Mouse (Mus musculus) kidney, postnatal 14 days (tissue): ENCODE results near the gene Edil3.
A peak's percentile ranks its signal among the peaks of the same experiment; 100 is the strongest.
"Not testable (repeated sequence)": the region's sequence is repeated elsewhere in the genome, so short reads cannot be mapped to it uniquely, and the experiment has no call there.

ENCODE experiments used
- DNase-seq: peaks from one replicate; pipeline ENCODE4 v3.0.0; 2022; ENCODE audit warnings: mixed read lengths

Gene Edil3

DNA sequence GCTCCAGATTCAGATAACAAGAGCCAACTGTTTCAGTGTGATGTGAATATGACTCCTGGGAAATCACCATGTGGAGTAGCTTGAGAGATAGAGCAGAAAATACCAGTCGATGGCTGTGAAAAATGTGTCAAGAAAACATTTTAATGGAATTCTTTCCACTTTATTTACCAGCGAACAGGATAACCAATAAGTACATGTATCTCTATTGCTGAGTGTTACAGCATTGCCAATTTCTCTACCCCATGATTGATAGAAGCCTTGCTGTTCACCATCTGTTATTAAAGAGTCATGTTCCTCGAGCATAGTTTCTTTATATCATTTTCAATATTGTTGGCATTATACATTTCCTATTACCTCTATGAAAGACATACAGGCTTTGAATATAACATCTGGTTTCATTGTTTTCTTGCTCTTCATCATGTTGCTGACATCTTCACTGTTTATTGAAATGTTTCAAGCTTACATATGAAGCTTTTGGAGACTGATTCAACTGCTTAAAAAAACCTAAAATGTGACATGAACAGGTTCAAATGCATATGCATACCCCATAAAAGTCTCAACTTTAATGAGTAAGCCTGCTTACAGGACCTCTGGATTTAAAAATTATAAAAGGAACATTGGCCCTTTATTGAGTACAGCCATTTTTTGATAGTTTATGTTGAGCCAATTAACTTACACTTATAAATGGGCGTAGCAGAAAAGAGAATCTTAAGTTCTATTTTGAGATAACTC, 186.6 kb downstream of the Edil3 start:
- DNase-seq, result no peak

DNA sequence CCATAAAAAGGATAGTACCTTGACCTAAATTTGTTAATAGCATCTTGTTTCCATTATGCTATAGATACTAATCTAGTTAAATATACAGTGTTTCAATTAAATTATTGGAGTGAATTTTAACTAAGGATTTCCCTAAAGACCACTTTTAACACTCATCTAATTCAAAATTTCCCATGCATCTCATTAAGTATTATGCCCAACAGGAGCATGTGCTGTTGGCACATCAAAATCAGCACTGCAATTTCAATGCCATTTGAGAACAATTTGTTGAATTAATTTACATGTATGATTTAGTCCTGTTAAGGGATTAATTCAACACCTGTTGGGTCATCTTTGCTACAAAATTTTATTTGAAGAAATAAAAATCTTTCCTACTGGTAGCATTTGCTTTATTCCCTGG, 191.2 kb downstream of the Edil3 start:
- no peak for DNase-seq

DNA sequence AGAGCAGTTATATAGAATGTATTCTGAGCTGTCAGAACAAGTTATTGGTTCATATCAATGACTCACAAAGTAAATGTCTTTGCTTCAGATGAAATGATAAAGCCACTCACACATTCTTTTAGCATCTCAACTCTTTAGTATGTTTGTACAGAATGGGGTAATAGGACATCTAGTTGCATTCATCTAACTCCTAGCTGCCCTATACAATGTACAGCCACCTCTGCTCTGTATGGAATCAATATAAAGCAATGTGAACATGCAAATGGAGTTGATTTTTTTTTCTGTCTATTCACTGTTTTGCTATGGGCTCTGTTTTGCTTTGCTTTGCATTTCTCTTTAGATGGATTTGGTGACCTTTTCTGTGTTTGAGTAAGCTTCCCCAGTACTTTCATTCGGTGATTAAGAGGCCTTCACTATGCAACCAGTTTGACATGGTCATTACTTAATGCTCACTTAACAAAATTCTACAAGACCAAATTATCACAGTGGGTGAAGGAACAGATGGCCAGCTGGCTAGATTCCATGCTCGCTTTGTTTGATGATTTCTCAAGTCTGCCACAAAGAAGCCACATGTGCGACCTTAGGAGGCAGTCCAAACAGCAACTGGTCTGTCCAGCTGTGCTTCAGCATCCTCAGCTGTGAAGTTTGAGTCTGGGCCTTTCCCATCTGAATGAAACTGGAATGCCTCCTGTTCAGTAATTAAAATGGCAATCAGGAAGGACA, 208.7 kb downstream of the Edil3 start:
- peak; percentile 6 for DNase-seq

DNA sequence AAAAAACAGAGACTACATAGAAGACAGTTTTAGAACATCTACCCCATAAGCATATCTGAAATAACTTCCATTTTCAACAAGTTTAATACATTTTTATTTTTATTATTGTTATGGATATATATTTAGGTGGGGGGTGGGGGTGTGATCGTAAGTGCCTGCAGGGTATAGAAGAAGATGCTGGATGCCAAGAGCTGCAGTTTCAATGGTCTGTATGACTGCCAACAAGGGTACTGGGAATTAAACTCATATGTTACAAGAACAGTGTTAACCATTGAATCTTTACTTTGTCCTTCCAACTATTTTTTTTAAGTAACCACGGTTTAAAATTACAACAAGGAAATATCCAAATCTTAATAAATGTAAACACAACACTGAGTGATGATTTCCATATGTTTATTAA, 214.4 kb downstream of the Edil3 start:
- DNase-seq, result no peak

DNA sequence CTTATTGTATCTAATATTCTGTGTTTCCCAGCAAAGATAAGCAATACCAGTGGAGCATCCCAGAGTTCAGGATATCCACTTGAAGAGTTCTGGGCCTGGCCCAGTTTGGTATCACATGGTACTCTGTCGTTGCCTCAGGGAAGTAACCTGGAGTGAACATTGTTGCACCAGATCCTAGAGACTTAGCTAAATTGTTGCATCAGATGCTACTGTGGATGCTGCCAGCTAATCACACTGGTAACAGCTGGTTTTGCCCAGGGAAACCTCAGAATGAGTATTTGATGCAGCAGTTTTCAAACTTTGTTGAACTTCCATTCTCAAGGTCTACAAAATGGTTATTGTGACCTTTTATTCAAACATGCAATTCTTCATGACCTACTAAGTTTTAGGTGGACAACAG, 220.2 kb downstream of the Edil3 start:
- no peak for DNase-seq

DNA sequence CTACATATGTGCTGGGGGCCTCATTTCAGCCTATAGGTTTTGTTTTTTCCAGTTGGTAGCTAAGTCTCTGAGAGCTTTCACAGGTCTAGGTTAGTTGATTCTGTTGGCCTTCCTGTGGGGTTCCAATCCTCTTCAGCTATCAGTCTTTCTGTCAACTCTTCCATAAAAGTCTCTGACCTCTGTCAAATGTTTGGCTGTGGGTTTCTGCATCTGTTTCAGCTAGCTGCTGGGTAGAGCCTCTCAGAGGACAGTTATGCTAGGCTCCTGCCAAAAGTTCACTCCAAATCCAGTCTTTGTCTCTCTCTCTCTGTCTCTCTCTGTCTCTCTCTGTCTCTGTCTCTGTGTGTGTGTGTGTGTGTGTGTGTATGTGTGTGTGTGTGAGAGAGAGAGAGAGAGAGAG, 248.9 kb downstream of the Edil3 start:
- not testable (repeated sequence) for DNase-seq

DNA sequence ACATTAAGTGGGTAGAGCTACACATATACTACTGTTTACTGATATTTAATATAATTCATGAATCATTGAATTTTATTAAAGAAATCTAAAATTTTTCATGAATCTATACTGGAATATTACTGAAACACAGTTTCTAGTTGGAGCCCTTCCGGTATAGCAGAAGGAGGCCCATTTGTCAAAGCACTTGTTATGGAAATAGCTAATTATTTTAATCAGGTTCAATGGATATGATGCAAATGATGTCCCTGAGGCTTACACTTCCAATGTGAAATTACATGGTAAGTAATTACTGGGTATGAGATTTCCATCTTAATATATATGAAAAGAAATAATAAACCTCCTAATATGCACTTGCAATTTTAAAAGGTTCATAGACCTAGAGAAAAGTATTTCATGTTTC, 254.9 kb downstream of the Edil3 start:
- DNase-seq, result no peak

DNA sequence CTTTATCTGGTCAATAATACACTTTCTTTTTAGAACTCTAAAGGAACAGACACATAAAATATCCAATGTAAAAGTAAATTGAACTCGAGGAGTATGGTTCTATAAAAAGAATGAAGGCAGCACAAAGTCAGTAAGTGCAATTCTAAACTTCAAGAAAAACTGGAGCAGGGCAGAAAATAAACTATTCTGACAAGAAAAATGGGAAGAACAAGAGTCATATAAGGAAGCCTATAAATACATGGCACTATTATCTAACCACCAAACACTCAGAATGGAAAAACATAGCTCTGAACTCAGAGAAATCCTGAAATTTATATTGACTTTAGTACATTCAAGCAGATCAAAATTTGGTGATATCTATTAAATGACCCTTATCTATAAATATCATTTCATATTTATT, 284.6 kb downstream of the Edil3 start:
- no peak for DNase-seq

DNA sequence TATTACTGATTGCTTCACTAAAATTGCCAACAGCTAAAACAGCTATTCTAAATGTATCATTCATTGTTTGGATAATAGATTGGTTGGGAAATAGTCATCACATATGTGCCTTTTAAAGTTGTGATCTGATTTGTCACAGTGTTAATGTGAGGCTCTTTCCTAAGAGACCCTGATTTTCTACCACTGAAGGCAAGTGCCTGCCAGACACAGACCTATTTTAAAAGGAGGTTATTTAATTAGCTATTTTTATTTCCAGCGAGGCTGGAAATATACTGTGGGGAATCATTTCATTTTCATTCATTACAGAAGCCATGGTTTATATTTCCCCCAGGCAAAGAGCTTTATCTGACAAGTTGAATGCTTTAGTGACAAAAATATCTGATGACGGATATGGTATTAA, 296.3 kb downstream of the Edil3 start:
- no peak for DNase-seq

DNA sequence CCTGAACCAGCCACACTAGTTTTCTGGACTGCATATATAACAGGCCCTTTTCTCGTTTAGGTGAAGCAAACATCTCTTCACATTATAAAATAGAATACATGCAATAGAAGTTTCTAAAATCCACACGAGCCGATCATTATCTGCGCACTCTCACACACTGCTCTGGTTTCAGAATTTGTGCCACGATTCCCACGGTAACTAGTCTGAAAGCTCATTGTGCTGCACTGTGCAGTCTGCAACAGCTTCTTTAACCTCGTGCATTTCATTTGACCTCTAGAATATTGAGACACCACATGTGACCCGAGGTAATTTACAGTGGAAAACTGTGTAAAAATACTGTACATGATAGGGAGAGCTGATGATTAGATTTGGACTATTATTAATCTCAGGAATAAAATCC, 298.5 kb downstream of the Edil3 start:
- DNase-seq, result no peak

DNA sequence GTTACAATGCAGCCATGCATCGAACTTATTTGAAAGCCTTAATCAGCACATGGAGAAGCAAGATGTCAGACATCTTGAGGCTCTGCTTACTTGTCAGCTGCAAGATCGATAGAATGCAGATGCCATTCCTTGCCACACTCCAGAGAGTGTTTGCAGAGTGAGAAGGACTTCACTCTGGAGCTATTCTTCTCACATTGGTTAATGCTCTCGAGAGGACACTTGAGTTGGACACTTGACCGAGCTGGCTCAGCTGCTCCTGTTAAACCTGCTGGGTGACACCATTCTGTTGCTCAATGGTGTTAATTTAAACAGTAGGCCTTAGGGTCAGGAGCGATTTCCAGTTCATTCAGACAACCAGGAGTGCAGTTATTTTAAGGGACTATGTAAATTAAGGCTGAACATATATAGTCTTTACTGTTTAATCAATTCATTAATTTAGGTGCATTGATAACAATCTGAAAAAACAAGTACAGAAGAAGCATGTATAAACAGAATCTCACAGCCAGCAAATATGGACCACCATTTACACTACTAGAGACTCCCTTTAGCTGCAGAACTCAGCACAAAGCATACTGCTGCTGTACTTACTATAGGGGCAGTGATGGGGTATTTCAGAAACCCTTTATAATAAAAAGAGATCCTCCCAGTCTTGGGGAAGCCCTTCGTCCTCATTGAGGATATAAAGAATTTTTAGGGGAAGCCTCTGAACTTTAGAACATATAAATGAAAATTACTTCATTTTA, 301.4 kb downstream of the Edil3 start:
- DNase-seq, result no peak

DNA sequence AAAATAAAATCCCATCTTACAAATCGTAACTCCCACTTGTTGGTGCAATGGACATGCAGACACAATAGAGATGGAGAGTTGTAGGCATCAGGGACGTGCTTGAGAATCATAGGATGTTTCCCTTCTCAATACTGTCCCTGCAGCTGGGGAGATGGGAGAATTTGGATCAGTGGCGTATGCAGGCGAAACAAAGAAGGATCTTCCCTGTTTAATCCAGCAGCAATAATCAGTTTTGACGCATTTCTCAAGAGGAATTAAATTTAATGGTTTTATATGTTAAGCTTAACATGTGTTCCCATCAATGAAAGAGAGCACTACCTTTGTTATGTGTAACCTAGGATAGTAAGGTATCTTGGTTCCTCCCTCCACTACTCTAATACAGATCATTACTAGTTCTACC, 302.1 kb downstream of the Edil3 start:
- no peak for DNase-seq

DNA sequence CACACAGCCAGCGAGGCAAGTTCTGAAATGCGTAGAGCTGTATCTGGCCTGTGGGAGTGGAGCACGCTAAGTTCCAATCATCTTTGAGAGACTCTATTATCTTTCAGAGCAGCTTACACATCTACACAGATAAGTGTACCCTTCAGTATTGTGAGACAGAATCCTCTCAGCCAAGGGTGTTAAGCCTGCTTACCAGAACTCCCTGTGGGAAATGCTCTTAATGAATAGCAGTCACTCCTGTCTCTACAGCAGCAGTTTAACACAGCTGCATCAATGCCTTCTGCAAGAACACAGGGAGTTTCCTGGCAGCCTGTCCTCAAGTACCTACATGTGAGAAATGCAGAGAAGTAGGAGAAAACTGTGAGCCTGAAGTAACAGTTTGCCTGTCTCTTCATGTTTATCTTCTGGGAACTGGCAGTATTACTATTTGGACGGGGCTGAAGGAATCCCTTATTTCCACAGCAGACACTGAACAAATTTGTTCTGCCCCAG, 324.8 kb downstream of the Edil3 start:
- DNase-seq, result no peak

DNA sequence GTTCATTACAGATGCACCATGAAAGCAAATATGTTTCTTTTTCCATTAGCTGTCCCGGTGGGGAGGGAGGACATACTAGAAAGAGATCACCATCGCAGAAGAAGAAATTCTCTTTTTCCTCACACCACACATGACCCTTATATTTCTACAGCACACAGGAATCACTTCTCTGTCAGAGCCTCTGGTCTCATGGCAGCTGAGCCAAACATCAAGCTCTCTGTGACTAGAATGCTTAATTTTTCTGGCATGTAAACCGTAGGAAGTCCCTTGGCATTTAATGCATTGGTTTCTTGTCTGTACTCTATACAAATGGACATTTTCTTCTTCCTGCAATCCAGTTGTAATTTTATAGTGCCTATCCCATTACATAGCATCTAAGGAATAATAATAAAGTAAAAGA, 330.6 kb downstream of the Edil3 start:
- no peak for DNase-seq

DNA sequence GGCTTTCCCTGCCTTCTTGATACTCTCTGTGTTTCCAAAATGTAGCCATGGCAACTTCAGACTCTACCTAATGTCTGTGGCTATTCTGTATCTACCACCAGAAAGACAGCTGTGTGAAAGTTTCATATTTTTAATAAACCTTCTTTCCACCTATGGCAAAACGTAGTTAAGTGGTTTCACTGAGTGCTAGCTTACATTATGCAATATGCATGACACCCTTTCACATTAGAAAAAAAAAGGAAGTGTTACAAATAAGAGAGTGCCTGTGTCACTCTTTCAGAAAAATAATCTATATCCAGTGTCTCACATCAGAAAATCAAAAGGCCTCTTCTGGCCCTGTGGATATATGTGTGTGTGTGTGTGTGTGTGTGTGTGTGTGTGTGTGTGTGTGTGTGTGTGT, 346.7 kb downstream of the Edil3 start:
- DNase-seq, result no peak

DNA sequence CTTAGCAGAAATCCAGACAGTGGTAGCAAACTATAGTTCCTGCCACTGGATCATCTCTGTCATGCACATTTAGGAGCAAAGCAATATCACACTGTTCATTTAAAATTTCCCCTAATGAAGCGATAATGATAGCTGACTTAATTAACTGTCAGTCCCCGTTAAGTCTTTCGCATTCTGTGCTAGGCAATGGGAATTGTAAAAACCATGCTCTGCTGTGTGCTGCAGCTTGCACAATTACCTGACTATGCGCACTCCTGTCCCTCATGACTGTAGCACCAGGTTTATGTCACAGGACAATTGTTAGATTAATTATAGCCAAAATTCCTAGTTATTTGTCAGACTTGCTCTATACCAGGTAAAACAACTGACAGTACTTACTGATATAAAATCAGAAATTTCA, 348.8 kb downstream of the Edil3 start:
- DNase-seq, result no peak

DNA sequence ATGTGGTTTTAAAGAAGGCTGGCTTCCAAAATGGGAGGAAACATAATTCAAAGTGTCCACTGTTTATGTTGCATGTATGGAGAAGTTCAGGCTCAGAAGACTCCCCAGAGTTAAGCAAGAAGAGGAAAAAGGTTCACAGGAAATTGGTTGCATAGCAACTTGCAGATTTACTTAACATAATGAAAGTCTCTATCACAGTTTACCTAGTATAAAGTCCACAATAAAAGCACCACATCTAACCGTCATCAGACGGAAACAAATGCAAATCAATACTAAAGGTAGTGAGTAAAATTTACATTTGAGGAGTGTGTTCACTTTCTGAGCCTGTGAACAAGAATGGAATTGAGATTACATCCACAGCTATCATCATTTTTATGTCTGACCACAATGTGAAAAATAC, 353.9 kb downstream of the Edil3 start:
- no peak for DNase-seq

DNA sequence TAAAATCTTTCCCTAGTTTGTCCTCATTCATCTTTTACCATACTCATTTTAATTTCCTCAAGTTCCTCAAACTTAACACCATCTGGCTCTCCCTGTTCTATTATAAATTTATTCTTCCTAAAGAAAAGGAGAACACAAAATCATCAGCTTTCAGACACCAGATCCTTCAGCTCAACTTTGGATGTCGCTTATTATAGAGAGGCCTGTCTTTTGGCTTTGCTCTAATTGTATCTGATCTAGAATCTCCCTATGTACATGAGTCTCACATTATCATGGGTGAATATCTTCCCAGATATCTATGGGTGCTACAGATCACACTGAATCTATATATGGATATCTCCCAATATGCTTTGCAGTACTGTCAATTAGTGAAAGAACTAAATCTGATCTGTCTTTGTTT, 367.8 kb downstream of the Edil3 start:
- no peak for DNase-seq

DNA sequence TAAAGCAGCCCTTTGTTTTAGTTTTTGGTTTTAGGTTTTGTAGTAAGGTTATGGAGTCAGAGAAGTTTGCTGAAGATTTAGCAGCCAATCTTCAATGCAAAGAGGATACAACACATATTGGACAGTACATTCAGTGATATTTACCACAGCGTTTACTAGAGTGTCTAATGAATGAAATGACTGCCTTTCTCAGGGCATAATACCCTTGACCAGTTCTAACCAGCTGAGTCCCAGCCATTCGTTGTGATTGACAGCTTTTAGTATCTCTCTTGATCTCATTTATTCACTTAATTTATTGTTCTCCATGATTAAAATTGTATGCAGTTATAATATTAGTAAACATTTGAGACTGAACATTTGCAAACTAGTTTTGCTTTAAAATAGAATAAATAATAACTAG, 375.7 kb downstream of the Edil3 start:
- no peak for DNase-seq

DNA sequence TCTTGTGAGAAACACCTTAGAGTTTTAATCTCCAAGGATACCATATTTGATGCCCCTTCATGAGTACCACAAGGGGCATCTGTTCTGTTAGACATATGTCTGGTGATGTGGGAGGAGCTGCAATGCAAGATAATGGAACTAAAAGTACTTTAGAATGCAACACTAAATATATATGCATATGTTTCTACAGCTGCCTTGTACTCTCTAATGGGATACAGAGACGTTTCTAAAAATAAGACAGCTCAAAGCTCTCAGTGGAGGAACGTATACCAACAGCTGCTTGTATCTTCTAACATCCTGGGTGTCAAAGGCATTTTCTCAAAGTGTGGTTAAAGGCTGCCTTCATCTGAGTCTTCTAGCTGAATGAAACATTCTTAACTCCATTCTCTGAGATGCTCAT, 378.0 kb downstream of the Edil3 start:
- no peak for DNase-seq

DNA sequence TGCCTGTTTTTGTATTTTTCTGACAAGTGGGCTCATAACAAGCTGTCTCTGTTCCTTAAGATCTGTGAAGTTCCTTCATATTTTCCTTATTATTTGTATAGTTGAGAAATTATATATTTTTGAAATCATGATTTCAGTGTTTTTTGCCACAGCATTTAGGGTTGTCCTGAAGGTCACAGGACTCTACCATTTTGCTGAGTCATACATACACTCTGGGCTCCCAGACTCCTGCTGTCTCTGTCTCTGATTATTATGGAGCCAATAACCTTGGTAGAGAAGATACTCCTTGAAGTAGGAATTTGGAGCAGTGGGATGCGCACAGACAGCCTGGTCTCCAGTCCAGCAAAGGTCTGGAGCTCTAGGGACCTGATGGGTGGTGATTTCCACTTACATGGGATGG, 416.8 kb downstream of the Edil3 start:
- no peak for DNase-seq

DNA sequence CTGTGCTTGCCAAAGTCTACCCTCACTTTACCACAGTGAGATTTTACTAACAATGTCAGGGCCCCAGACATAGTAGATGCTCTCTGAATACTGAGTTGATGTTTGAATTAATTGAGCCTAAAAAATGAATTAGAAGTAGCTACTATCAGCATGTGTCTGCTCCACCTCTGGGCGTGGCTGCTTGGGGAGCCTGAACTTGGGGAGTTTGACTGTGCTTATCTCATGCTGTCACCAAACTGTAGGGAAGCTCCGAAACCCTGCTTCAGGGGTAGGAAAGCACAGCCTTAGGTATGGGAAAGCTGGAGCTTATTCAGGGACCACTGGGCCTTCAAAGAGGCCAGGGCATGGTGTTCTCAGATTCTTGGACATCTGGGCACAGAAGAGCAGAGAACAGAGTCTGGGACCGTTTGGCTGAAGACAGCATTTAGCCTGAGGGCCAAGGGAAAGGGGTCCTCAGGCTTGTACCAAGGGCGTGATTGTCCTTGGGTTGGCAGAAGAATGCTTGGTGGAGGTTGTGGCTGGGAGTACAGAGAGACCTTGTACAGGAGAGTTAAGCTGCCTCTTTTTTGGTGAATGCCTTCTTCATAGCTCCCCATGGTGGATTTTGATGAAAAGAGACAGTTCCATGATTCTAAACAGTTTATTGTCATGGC, 432.8 kb downstream of the Edil3 start:
- no peak for DNase-seq

DNA sequence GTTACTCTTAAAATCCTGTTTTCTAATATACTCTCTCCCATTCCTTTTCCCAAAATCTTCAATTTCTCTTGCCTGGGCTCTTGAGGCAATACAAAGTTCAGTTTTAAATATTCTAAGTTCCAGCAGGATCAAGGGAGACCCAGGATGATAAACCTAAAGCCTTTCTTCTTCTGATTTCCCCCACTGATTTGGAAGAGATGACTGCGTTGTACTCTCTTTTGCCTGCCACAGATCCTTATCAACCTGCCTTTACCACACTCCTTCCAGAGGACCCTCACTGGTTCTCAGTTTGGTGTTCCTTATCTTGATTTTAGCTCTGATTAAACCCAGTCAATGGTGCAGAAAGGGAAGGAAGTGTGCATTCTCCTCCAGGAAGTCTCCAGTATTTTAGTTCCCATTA, 435.6 kb downstream of the Edil3 start:
- DNase-seq, result no peak
